Mouse (Mus musculus): ENCODE data around the gene Gcfc2. TPM values are rescaled to one million over a fixed set of nuclear protein-coding genes. Genes with fewer than 3 reads are reported as not detected.

Gene Gcfc2
- 1.9 and 2.1 TPM in 2 replicates for polyA plus RNA-seq (2012; rRNA removed; ENCODE audit: low replicate concordance)

GRCm38 (mm10) chr6:81923523-81924142 lies at the start of gene Gcfc2:
Gene Gcfc2, plus strand, starts transcription at chr6:81923669.

GRCm38 (mm10) chr6:81965296-81966067 lies 42.0 kb downstream of the Gcfc2 start, which contains the start of gene Mrpl19:
Gene Mrpl19, minus strand, starts transcription at chr6:81965958.

Other genes starting within 250 kb of the Gcfc2 start
- gene Mrpl19, start 42.3 kb downstream of the Gcfc2 start, polyA plus RNA-seq (2012; rRNA removed; ENCODE audit: low replicate concordance), result 3.1 and 4.5 TPM in 2 replicates
- gene Eva1a, start 117.4 kb downstream of the Gcfc2 start, polyA plus RNA-seq (2012; rRNA removed; ENCODE audit: low replicate concordance), result 2.0 and 2.1 TPM in 2 replicates